Mouse (Mus musculus): ENCODE measurements at regions not wholly inside any gene's neighbourhood (a gene's known extent, or its start where the extent isn't known, plus 50 kb on each side); places are given as distances from the start of the nearest gene placed in this dataset.

DNA sequence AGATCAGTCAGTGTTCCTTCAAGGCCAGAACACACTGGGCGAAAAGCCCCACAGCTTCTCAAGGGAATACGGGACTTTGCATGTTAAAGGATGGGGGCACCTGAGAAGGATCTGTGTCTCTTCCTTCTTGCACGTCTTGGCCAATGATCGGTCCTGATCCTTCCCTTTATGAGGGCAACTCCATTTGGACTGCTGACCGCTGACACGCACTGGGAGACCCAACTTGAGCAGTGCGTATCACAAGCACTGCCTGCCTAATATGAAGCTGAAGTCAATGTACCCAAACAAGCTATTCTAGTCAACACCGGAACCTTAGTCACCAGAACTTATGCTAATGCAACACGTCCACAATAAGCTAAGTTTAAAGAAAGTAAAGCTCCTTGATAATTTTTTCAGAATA is 543.7 kb upstream of the Map3k7 start:
- H3K27me3 ChIP-seq (replicated peaks; ENCODE audit: low read depth, poor library complexity, severe bottlenecking), result no peaks in the 10 kb centered on the region
- no peak overlapping the region for H3K27ac ChIP-seq (replicated peaks)
- DNase-seq (ENCODE audit: low spot score), result no peak
- no peak overlapping the region for H3K4me3 ChIP-seq
- 0 out of 2 replicates have a peak, but pooled peaks cover 5% of the 10 kb centered on the region for H3K9me3 ChIP-seq
- H3K4me1 ChIP-seq, result peaks cover 19% of the 10 kb centered on the region
- 88% methylated on average over 9 of the region's 9 CpGs for WGBS
- no peaks in the 10 kb centered on the region for H3K36me3 ChIP-seq (replicated peaks)

DNA sequence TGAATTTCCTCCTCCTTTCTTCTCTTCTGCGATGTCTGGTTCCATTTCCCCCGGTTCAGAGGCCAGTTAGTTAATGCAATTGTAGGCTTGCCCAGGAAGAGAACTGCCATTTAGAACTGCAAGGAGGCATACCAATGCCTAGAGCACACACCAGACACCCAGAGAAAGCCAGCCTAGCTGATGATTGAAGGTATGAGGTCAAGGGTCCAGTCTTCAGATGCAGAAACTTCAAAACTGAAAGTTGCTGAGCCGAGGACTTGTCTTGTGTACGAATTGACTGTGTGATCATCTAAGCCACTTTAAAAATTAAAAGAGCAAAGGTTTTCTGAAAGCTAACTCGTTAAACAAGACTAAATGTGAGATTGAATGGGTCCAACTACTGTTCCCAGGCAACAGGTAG is 542.5 kb upstream of the Map3k7 start:
- H3K4me3 ChIP-seq, result no peak overlapping the region
- H3K27me3 ChIP-seq (replicated peaks; ENCODE audit: low read depth, poor library complexity, severe bottlenecking), result no peaks in the 10 kb centered on the region
- DNase-seq (ENCODE audit: low spot score), result no peak
- H3K27ac ChIP-seq (replicated peaks), result no peak overlapping the region
- H3K9me3 ChIP-seq, result 0 out of 2 replicates have a peak, but pooled peaks cover 5% of the 10 kb centered on the region
- WGBS, result 68% methylated on average over 5 of the region's 5 CpGs
- H3K36me3 ChIP-seq (replicated peaks), result no peaks in the 10 kb centered on the region
- peaks cover 19% of the 10 kb centered on the region for H3K4me1 ChIP-seq

DNA sequence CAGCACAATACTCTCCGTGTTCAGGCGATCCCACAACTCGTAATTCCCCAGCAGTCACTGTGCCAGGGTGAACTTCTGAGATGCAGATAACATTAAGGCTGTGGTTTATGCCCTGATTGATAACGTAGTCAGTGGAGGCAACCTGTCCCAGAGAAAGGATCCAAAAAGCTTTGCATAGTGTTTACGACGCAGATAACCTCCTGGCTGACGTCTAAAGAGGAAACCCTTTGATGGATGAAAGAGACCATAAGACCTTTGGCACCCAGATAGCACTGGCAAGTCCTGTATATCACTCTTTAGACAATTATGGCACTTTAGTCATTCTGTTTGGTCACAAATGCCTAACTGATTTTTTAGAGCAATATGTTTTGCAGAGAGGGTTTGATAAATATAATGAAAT is 538.8 kb upstream of the Map3k7 start:
- H3K27me3 ChIP-seq (replicated peaks; ENCODE audit: low read depth, poor library complexity, severe bottlenecking), result no peaks in the 10 kb centered on the region

DNA sequence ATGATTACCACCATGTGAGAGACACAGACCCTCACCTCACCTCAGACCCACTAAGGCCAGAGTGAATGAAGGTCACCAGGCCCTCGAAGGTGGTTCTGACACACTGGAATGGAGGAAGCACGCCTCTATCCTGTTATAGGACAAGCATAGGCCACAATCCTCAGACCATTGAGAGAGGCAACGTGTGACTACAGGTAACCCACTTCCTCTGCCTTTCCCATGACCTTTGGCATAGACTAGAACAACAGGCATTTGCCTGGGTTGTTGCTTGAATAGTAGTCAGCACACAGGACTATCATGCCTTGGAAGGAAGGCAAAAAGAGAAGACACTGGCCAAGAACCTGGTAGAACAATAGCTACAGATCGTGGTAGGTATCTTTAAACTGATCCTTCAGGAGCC is 538.2 kb upstream of the Map3k7 start:
- H3K27ac ChIP-seq (replicated peaks), result no peak overlapping the region
- H3K9me3 ChIP-seq, result no peaks in the 10 kb centered on the region
- 81% methylated on average over 4 of the region's 4 CpGs for WGBS
- H3K4me1 ChIP-seq, result peaks cover 4% of the 10 kb centered on the region
- H3K4me3 ChIP-seq, result no peak overlapping the region
- no peaks in the 10 kb centered on the region for H3K36me3 ChIP-seq (replicated peaks)
- no peak for DNase-seq (ENCODE audit: low spot score)
- no peaks in the 10 kb centered on the region for H3K27me3 ChIP-seq (replicated peaks; ENCODE audit: low read depth, poor library complexity, severe bottlenecking)

More for the DNA sequence above, 538.8 kb upstream of the Map3k7 start:
- H3K27ac ChIP-seq (replicated peaks), result no peak overlapping the region
- H3K9me3 ChIP-seq, result no peaks in the 10 kb centered on the region
- H3K4me3 ChIP-seq, result no peak overlapping the region
- H3K36me3 ChIP-seq (replicated peaks), result no peaks in the 10 kb centered on the region
- WGBS, result 85% methylated on average over 7 of the region's 7 CpGs
- peaks cover 10% of the 10 kb centered on the region for H3K4me1 ChIP-seq
- no peak for DNase-seq (ENCODE audit: low spot score)

DNA sequence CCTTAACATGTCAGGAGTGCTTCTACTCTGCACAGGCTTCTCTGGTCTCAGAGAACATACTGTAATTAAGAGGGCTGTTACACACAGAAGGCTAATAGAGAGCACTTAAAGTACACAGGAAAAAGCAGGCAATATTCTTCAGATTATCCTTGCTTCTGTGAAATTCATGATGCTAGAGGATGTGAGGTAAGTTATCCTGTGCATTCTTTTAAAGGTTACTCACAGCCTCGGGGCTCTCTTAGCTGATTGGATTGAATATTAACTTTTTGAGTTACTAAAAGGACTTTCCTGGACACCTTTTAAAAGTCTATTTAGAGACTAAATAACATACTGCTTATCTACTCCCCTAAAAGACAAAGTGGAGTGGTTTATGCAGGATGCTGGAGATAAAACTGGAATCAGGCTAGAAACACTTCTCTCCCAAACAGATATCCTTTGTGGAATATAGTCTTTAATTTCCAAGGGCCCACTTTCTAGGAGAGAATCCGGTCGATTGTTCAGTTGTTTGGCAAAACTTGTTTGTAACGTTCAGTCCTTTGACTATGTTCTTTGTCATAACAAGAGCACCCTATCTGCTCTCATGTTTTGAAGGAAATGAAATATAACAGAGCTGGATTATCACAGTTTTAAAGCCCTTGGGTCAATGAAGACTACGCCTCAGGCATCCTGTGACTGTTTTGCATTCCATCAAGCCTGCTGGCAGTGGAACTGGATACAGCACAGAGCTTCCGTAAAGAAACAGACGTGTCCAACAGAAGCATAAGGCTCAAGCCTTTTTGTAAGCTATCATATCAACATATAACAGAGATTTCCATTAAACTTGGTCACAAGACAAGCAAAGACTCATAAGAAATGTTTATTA is 537.5 kb upstream of the Map3k7 start:
- Histone ChIP-seq H3K4me3 (no peak overlapping the region), H3K27me3 (replicated peaks; ENCODE audit: low read depth, poor library complexity, severe bottlenecking) (no peaks in the 10 kb centered on the region), H3K36me3 (replicated peaks) (no peaks in the 10 kb centered on the region), H3K27ac (replicated peaks) (no peak overlapping the region), H3K4me1 (no peaks in the 10 kb centered on the region), H3K9me3 (no peaks in the 10 kb centered on the region)
- DNase-seq (ENCODE audit: low spot score), result no peak
- WGBS, result 71% methylated on average over 7 of the region's 7 CpGs

DNA sequence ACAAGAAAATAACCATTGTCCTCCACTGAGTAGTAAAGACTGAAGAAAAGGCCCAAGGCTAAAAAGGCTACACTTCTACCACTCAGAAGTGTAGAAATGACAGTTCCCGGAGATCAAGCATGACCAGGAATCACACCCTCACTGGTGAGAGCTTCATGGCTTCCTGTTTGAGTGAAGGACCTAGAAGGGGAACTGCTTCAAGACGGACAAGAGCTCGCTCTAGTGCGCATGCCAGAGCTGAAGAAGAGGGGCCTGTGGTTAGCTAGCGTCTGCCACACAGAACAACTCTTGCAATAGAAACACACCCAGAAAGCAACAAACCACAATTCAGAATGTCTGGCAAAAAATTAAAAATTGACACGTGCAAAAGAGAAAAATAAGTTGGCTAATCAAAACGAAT is 530.0 kb upstream of the Map3k7 start:
- 90% methylated on average over 7 of the region's 7 CpGs for WGBS
- Histone ChIP-seq H3K27ac (replicated peaks) (no peak overlapping the region), H3K4me3 (no peak overlapping the region), H3K4me1 (peaks cover 5% of the 10 kb centered on the region), H3K36me3 (replicated peaks) (no peaks in the 10 kb centered on the region), H3K27me3 (replicated peaks; ENCODE audit: low read depth, poor library complexity, severe bottlenecking) (no peaks in the 10 kb centered on the region), H3K9me3 (no peaks in the 10 kb centered on the region)
- no peak for DNase-seq (ENCODE audit: low spot score)

DNA sequence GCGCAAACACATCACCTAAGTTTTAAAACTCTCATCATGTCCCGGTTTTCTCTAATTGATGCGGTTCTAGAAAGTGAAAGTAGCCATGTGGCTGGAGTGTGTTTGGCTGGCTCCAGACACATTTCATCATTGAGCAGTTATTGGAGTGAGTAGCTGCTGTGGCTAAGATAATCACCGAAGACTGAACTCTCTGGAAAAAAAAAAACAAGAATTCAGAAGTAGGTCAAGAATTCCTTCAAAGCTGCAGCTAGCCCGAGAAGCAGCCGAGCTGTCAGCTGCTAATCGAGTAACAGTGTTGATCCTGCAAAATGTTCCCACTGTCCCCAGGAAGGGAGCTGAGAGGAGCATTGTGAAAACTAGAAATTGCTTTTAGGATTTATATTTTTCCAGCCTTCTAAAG is 509.0 kb upstream of the Map3k7 start:
- DNase-seq (ENCODE audit: low spot score), result no peak
- H3K27me3 ChIP-seq (replicated peaks; ENCODE audit: low read depth, poor library complexity, severe bottlenecking), result no peaks in the 10 kb centered on the region
- H3K36me3 ChIP-seq (replicated peaks), result no peaks in the 10 kb centered on the region
- no peaks in the 10 kb centered on the region for H3K9me3 ChIP-seq
- H3K4me1 ChIP-seq, result no peaks in the 10 kb centered on the region
- H3K27ac ChIP-seq (replicated peaks), result no peak overlapping the region
- H3K4me3 ChIP-seq, result no peak overlapping the region
- WGBS, result 73% methylated on average over 7 of the region's 7 CpGs

DNA sequence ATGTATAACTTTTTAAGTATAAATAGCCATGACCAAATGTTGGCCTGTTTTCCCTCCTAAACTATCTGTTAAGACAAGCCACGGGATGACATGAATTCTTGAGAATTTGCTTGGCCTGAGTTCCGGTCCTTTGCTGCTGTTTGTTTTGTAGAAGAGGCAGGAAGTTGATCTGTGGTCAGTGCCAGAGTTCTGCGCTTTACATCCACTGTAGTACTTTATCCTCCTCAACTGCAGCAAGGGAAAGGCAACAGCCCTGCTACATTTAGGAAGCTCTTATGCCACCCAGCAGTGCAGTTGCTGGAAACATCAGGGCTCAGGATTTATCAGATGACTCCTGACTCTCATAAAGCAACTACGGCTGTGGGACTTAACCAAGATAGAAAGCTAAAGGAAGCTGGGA is 508.4 kb upstream of the Map3k7 start:
- Histone ChIP-seq H3K27ac (replicated peaks) (no peak overlapping the region), H3K36me3 (replicated peaks) (no peaks in the 10 kb centered on the region), H3K4me3 (no peak overlapping the region), H3K4me1 (no peaks in the 10 kb centered on the region), H3K9me3 (no peaks in the 10 kb centered on the region), H3K27me3 (replicated peaks; ENCODE audit: low read depth, poor library complexity, severe bottlenecking) (no peaks in the 10 kb centered on the region)
- no peak for DNase-seq (ENCODE audit: low spot score)
- WGBS, result 75% methylated on average over 4 of the region's 4 CpGs

DNA sequence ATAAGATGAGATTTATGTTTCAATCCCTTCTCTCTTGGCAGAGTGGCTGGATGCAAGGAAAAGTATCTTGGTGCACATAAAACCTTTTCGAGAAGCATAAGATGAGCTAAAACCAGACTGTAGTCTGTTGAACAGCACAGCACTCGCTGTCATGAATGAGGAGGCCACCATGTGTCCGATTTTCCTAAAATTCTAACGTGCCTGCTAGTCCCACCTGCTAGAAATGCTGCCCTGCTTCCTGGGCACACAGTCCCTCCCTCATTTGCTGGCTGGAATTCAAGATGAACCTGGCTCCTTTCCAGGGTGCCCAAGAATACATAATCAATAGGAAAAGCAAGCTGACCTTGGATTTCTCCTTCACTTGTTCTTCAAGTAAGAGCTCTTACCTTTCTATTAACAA is 501.4 kb upstream of the Map3k7 start:
- no peak overlapping the region for H3K4me3 ChIP-seq
- no peak for DNase-seq (ENCODE audit: low spot score)
- H3K27ac ChIP-seq (replicated peaks), result no peak overlapping the region
- 86% methylated on average over 4 of the region's 4 CpGs for WGBS
- H3K4me1 ChIP-seq, result no peaks in the 10 kb centered on the region
- H3K36me3 ChIP-seq (replicated peaks), result no peaks in the 10 kb centered on the region
- no peaks in the 10 kb centered on the region for H3K27me3 ChIP-seq (replicated peaks; ENCODE audit: low read depth, poor library complexity, severe bottlenecking)
- no peaks in the 10 kb centered on the region for H3K9me3 ChIP-seq

DNA sequence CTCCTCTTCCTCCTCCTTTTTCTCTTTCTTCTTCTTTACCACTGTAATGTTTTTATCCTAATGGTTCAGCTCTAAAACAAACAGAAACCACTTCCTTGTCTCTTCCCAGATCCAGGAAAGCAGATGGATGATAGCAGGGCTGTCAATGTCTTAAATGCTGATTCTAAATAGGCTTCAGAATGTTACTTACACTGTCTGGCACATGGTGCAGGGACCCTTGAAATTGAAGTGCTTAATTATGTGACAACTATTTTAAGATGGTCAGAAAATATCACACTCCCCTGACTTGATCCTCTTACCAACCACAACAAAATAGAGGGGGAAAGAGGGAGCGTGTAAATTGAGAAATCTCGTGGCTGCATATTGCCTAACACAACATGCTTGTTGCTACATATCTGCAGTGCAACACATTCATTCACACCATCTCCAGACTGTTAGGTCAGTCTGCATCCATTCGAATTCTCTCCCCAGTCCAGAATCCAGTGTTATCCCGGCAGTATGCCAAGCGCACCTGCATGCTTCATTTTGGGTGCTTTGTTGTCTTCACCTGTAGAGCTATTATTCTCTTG is 500.7 kb upstream of the Map3k7 start:
- WGBS, result 86% methylated on average over 5 of the region's 5 CpGs
- Histone ChIP-seq H3K4me1 (no peaks in the 10 kb centered on the region), H3K9me3 (no peaks in the 10 kb centered on the region), H3K4me3 (no peak overlapping the region), H3K27ac (replicated peaks) (no peak overlapping the region), H3K36me3 (replicated peaks) (no peaks in the 10 kb centered on the region), H3K27me3 (replicated peaks; ENCODE audit: low read depth, poor library complexity, severe bottlenecking) (no peaks in the 10 kb centered on the region)
- DNase-seq (ENCODE audit: low spot score), result no peak

DNA sequence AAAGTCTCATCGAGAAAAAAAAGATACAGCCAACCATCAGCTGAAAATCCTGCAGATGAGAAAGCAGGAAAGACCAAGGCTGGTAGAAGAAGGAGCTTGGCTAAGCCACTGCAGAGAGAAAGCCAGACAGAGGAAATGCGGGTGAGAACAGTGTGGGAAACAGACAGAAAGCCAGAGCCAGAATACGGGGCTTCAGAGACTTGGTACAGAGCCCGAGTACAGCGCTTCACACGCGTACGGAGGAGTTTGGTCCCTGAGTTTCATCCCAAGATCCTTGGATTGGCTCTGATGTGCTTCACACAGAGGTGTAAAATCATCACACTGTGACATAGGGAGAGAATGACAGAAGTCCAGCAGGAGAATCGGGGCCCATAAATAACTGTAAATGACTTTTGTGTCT is 495.6 kb upstream of the Map3k7 start:
- Histone ChIP-seq H3K27ac (replicated peaks) (no peak overlapping the region), H3K27me3 (replicated peaks; ENCODE audit: low read depth, poor library complexity, severe bottlenecking) (no peaks in the 10 kb centered on the region)
- WGBS, result 89% methylated on average over 9 of the region's 9 CpGs

DNA sequence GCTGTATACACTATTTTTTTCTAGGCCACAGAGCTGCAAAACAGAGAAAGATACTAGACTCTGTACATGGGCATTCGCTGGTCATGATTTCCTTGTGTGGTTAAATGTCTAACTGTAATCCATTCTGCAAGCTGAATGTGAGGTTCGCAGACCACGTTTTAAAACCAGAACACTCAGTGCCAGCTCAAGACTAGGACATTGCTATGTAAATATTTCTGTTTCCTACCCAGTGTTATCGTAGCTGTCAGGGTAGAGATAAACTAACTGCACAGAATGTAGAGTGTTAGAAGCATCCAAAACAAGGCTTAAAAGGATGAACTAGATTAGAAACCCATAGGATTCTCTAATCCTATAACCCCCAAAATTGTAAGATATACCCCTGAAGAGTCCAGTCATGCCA is 494.1 kb upstream of the Map3k7 start:
- Histone ChIP-seq H3K9me3 (no peaks in the 10 kb centered on the region), H3K4me3 (no peak overlapping the region), H3K36me3 (replicated peaks) (no peaks in the 10 kb centered on the region), H3K4me1 (no peaks in the 10 kb centered on the region), H3K27ac (replicated peaks) (no peak overlapping the region), H3K27me3 (replicated peaks; ENCODE audit: low read depth, poor library complexity, severe bottlenecking) (no peaks in the 10 kb centered on the region)
- WGBS, result 78% methylated on average over 4 of the region's 4 CpGs
- DNase-seq (ENCODE audit: low spot score), result no peak

More for the DNA sequence above, 495.6 kb upstream of the Map3k7 start:
- DNase-seq (ENCODE audit: low spot score), result no peak
- Histone ChIP-seq H3K36me3 (replicated peaks) (no peaks in the 10 kb centered on the region), H3K4me3 (no peak overlapping the region), H3K9me3 (no peaks in the 10 kb centered on the region), H3K4me1 (no peaks in the 10 kb centered on the region)

DNA sequence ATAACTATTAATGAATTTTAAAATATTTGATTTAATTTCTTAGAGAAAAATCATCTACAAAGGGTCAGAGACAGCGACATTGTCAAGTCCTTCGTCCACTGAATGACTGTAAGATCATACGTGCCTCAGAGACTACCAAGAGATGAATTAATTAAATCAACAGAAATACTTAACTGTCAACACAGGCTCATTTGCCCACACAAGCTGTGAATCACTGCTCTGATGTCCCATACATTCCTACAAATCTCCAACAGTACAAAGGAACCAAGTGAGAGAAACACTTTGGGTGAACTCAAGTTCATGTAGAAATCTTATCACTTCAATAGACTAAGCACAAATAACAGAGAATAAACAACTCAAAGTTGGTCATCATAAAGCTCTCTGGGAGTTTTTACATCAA is 471.4 kb upstream of the Map3k7 start:
- H3K4me1 ChIP-seq, result no peaks in the 10 kb centered on the region
- WGBS, result 90% methylated on average over 3 of the region's 3 CpGs
- no peaks in the 10 kb centered on the region for H3K9me3 ChIP-seq
- no peak overlapping the region for H3K4me3 ChIP-seq
- no peaks in the 10 kb centered on the region for H3K27me3 ChIP-seq (replicated peaks; ENCODE audit: low read depth, poor library complexity, severe bottlenecking)
- H3K27ac ChIP-seq (replicated peaks), result no peak overlapping the region
- DNase-seq (ENCODE audit: low spot score), result no peak
- no peaks in the 10 kb centered on the region for H3K36me3 ChIP-seq (replicated peaks)
